Mouse (Mus musculus) retina, adult 2 months (tissue): ENCODE results near the gene 4921536K21Rik.
"Not testable (repeated sequence)": the region's sequence is repeated elsewhere in the genome, so short reads cannot be mapped to it uniquely, and the experiment has no call there.

Experiments
- DNase-seq: peaks from one replicate; pipeline ENCODE4 v3.0.0-alpha.2; 2012; ENCODE audit warnings: low read depth, low spot score

4921536K21Rik gene

DNA sequence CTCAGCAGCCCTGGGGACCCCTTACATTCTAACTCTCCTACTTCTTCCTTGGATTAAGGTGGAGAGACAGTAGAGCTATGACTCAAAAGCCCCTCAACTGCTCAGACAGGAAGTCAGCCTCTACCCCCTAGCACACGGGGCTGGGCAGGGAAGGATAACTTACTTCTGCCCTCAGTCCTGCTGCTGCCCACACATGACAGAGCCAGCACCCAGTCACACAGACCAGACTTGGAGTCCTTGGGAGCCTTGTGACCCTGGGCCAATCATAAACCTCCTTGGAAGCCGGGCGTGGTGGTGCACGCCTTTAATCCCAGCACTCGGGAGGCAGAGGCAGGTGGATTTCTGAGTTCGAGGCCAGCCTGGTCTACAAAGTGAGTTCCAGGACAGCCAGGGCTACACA, 16.5 kb upstream of the 4921536K21Rik start:
- not testable (repeated sequence) for DNase-seq

- DNase-seq: no peak
Measured at GRCm38 (mm10) chr11:3910513-3911310, 15.8 kb upstream of the 4921536K21Rik start.

DNA sequence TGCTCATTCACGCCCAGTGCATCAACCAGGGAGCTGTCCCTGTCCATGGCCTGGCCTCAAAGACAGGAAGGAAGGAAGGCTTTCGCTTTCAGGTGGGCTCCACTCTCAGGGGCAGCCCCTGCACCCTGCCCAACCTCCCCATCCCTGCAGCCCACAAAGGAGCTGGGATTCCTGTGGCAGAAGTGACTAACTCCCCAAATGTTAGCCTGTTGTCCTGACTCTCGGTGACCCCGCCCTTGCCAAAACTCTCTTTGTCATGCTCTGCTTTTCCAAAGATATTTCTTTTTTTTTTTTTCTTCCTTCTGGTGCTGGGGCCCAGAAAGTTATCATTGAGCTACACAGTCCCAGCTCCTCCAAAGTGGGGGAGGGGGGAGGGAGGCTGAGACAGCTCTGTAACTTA, 14.3 kb upstream of the 4921536K21Rik start:
- no peak for DNase-seq

DNA sequence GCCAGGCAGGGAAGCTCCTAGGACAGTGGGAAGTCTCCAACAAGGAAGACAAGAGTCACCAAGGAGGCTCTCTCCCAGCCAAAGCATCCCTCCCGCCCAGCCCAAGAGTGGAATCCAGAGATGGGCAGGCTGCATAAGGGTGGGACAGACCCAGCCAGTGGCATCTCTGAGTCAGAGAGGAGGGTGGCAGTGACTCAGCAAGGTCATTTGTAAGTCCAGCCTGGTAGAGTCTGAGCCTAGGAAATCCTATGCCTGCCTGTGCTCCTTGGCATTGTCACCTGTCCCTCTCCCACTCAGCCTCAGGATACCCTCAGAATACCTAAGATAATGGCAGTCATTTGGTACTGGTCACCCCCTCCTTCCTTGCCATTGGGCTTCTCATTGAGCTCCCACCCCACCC, 10.5 kb upstream of the 4921536K21Rik start:
- no peak for DNase-seq

DNA sequence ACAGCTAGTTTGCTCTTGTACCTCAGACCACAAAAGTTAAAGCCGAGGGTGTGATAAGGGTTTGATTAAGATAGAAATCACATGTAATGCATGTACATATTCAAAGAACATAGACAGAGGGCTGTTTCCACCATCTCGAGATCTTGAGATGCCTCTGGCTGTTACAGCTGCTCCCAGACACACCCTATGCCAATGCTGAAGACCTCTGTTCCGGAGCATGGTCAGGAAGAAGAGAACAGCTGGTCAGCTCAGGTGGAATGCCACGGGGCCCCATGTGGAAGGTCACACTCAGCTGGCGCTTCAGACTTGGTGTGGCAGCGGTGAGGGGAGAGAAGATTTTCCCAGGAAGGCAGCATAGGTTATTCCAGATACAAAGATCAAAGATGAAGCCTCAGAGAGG, 9.8 kb upstream of the 4921536K21Rik start:
- DNase-seq: no peak

- no peak for DNase-seq
Measured at GRCm38 (mm10) chr11:3903046-3903445, 8.1 kb upstream of the 4921536K21Rik start.

- DNase-seq: no peak
Measured at GRCm38 (mm10) chr11:3902516-3902915, 7.6 kb upstream of the 4921536K21Rik start.

DNA sequence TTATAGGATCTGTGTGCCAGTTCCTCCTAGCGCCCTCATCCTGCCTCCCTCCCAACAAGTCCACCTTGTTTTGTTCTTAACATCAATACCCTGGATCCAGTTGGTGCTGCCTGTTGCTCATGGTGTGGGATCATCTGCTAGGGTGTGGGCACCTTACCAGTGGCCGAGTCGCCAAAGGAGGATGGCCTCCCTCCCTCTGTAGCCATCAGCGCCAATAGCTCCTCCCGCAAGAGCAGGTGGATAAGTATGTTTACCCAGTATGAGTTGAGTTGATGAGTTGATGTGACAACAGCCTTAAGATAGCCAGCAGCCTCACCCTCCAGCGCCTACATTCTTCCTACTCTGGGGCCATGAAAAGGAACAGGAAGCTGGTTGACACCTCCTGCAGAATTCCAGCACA, 5.4 kb upstream of the 4921536K21Rik start:
- DNase-seq: no peak

DNA sequence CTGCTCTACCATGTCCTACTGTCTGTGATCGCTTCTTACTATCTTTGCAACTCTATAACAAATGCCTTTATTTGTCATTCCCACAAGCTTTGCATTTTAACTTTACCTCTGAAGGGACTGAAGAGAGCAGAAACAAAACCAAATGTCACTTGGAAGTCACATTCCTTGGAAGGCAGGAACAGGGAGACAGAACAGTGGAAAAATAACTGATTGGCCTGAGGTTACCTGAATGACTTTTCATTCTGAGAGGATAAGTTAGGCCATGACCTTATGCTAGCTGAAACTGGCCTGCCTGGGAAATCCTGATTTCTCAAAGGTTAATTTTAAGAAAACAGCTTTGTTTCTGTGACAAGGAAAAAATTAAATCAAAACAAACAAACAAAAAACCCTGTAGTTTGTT, 1.0 kb upstream of the 4921536K21Rik start:
- no peak for DNase-seq

DNA sequence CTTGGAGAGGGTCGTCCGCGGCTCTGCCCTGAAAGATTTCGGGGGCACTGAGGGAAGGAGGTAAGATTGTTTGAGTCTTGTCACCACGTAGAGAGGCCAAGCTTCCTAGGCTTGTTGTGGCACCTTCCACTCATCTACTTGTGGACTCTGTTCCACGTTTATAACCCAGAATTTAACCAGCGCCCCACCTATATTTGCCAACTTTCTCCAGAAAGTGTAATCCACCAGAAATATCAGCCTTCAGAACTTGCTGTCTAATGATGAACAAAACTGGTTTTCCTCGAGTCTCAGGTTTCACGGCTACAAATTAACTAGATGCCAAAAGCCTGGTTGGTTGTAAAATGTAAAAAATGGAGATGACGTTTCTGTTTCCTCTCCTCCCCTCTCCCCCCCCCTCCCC, 560 bp upstream of the 4921536K21Rik start:
- no peak for DNase-seq

- no peak for DNase-seq
Measured at GRCm38 (mm10) chr11:3893970-3894369, 928 bp downstream of the 4921536K21Rik start.

- no peak for DNase-seq
Measured at GRCm38 (mm10) chr11:3887331-3887730, 7.6 kb downstream of the 4921536K21Rik start.

DNA sequence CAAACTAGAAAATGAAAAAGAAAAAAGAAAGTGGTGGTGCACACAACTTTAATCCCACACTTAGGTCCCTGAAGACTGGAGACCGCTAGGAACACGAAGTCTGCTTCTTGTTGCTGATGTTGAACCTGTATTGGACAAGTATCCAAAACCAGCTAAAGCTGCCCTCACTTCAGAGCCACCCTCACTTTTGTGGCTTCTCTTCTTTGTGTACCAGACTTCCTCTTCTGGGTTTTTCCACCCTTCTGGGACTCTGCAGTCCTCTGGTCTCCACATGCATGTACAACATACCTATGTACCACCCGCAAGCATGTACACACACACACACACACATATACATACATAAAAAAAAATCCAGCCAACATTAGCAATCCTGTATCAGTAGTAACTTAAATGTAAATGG, 11.2 kb downstream of the 4921536K21Rik start:
- DNase-seq: no peak

GRCm38 (mm10) chr11:3879836-3880235, 15.1 kb downstream of the 4921536K21Rik start:
- DNase-seq: peak; percentile 62

GRCm38 (mm10) chr11:3878660-3879059, 16.2 kb downstream of the 4921536K21Rik start:
- no peak for DNase-seq

GRCm38 (mm10) chr11:3876419-3876818, 18.5 kb downstream of the 4921536K21Rik start:
- no peak for DNase-seq

DNA sequence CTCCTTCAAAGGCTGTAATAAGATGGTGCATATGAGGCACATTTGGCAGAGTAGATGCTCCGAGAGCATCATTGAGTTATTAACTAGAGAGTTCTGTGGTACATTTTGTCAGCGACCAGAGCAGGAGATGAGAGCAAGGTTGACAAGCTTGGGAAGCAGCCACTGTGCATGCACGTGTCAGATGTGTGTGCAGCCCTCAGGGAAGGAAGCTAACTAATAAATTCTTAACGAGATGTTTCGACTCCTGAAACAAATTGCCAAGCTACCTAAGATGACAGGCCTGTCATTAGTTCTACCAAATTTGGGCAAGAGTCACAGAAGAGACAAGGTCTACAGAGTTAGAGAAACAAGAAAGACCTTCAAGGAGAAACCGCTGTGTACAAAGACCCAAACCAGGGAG, 30.6 kb downstream of the 4921536K21Rik start:
- no peak for DNase-seq

DNA sequence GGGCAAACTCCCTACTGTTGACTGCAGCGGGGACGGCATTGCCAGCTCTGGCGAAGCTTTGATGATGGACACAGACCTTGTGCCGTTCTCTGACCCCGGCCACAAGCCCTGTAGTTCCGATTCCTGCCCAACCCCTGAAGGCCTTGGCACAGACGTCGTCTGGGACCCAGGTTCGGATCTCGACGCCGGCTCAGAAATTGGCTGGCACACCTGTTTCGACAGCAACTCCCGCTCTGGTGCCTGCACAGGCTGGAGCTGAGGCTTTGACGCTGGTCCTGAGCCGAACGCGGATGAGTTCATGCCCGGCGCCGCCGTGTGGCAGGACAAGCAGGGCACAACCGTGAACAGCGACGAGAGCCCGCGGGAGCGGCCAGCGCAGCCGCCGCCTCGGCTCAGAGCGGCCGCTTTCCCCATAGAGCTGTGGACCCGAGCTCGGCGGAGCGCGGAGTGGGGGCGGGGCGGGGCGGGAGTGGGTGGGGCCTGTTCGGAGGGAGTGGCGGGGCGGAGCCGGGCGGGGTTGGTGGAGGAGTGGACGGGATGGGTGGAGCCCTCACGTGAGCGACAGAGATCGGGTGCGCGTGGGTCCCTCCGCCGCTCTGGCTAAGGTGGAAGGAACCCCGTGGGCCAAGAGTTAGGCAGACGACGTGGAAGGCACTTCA, 31.3 kb downstream of the 4921536K21Rik start, which contains the start of gene Osbp2:
TSS of gene Osbp2 (minus strand) at position 450 of the 659 bp plus-strand sequence.
- DNase-seq: peak; percentile 47

- DNase-seq: no peak
Measured at GRCm38 (mm10) chr11:3862661-3863453, 32.0 kb downstream of the 4921536K21Rik start.

- DNase-seq: no peak
Measured at GRCm38 (mm10) chr11:3860361-3860760, 34.5 kb downstream of the 4921536K21Rik start.

DNA sequence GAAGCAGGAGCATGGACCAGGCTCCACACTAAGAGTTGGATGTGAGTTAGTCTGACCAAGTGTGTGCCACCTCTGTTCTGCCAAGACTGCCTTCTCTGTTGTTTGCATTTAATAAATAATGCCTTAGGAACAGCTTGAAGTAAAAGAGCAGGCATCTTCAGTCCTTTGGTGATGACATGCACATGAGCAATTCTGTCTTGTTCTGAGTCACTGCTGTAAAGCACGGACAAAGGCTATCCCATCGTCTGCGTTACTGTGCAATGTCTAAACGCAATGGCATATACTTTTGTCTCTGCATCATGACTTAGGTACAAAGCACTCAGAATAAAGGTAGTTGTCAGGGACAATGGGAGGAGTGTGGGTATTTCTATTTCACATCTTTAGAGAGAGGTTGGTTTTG, 35.1 kb downstream of the 4921536K21Rik start:
- no peak for DNase-seq

- DNase-seq: no peak
Measured at GRCm38 (mm10) chr11:3857902-3858301, 37.0 kb downstream of the 4921536K21Rik start.
